Mouse (Mus musculus) stomach, postnatal 0 days (tissue): ENCODE data around the gene Olfr344.

Experiments
- CTCF ChIP-seq: IDR thresholded peaks from 2 replicates; pipeline ENCODE4 v1.5.1; 2016; ENCODE audit warnings: antibody characterized with exemption, low read depth, mild to moderate bottlenecking, moderate library complexity
- EP300 ChIP-seq: optimal IDR thresholded peaks from 2 replicates; pipeline ENCODE3; 2016; ENCODE audit warnings: antibody characterized with exemption

GRCm38 (mm10) chr2:36524698-36525097 lies 41.8 kb upstream of the Olfr344 start, which contains the start of gene Olfr342:
- TF ChIP-seq CTCF (no peak), EP300 (no peak)
